Mouse (Mus musculus) right cerebral cortex, adult 2 months (tissue): Measurements from ENCODE around the gene Zc3hav1.

ENCODE experiments used
- DNase-seq, 2 experiments: peaks; one replicate each; pipeline ENCODE4 v3.0.0; 2021 to 2022; ENCODE audit warnings: low spot score in 2 of 2

The Zc3hav1 gene

GRCm38 (mm10) chr6:38352451-38352850 is 2.0 kb downstream of the Zc3hav1 start:
- DNase-seq, result no peak

GRCm38 (mm10) chr6:38351930-38352329 is 2.5 kb downstream of the Zc3hav1 start:
- no peak for DNase-seq

- DNase-seq, result no peak
Measured at GRCm38 (mm10) chr6:38349806-38350205, 4.6 kb downstream of the Zc3hav1 start.

- DNase-seq, result no peak
Measured at GRCm38 (mm10) chr6:38348811-38349453, 5.5 kb downstream of the Zc3hav1 start.

- no peak for DNase-seq
Measured at GRCm38 (mm10) chr6:38347875-38348274, 6.5 kb downstream of the Zc3hav1 start.

GRCm38 (mm10) chr6:38345796-38346195 is 8.6 kb downstream of the Zc3hav1 start:
- no peak for DNase-seq

GRCm38 (mm10) chr6:38344006-38344670 is 10.3 kb downstream of the Zc3hav1 start:
- no peak for DNase-seq

- DNase-seq, result no peak
Measured at GRCm38 (mm10) chr6:38343581-38343980, 10.8 kb downstream of the Zc3hav1 start.

- DNase-seq, result no peak
Measured at GRCm38 (mm10) chr6:38342666-38342992, 11.8 kb downstream of the Zc3hav1 start.

- DNase-seq, result no peak
Measured at GRCm38 (mm10) chr6:38341751-38342665, 12.4 kb downstream of the Zc3hav1 start.

GRCm38 (mm10) chr6:38339078-38339477 is 15.3 kb downstream of the Zc3hav1 start:
- DNase-seq, result no peak

GRCm38 (mm10) chr6:38337951-38338350 is 16.5 kb downstream of the Zc3hav1 start:
- DNase-seq, result no peak

GRCm38 (mm10) chr6:38337166-38337705 is 17.2 kb downstream of the Zc3hav1 start:
- DNase-seq, result no peak

- DNase-seq, result no peak
Measured at GRCm38 (mm10) chr6:38335264-38335663, 19.1 kb downstream of the Zc3hav1 start.

- peak; percentile 55 to 59 for DNase-seq
Measured at GRCm38 (mm10) chr6:38326596-38326995, 27.8 kb downstream of the Zc3hav1 start.

GRCm38 (mm10) chr6:38320621-38321020 is 33.8 kb downstream of the Zc3hav1 start:
- no peak for DNase-seq

- DNase-seq, result no peak
Measured at GRCm38 (mm10) chr6:38316050-38316449, 38.4 kb downstream of the Zc3hav1 start.

GRCm38 (mm10) chr6:38309741-38310140 is 44.7 kb downstream of the Zc3hav1 start:
- DNase-seq, result no peak

- DNase-seq, result no peak
Measured at GRCm38 (mm10) chr6:38304981-38305380, 49.4 kb downstream of the Zc3hav1 start.

- DNase-seq, result peak; percentile 35 to 60
Measured at GRCm38 (mm10) chr6:38298761-38299401, 55.5 kb downstream of the Zc3hav1 start, which contains the start of gene Zc3hav1l. Gene Zc3hav1l, minus strand, starts transcription at chr6:38299259.

GRCm38 (mm10) chr6:38298246-38298635 is 56.2 kb downstream of the Zc3hav1 start:
- DNase-seq, result peak in 1 of 2 experiments; percentile 10
